Mouse (Mus musculus) midbrain, embryonic 13.5 days (tissue): Measurements from ENCODE around the gene Bicdl1. TPM values are rescaled to one million over a fixed set of nuclear protein-coding genes. Genes with fewer than 3 reads are reported as not detected.

Source experiments
- ATAC-seq: fragments of 200-750 bp; cut with Nextera tagmentation; 2 replicates; pipeline ENCODE4 v1.8.0; 2017; ENCODE audit warnings: mild to moderate bottlenecking, moderate TSS enrichment, moderate library complexity
- H3K27ac ChIP-seq: fragments of 300-500 bp; sonication (generic); 2 replicates; pipeline ENCODE4 v1.5.1; 2015; ENCODE audit warnings: inconsistent platforms, mild to moderate bottlenecking, moderate library complexity
- H3K27me3 ChIP-seq: fragments of 300-500 bp; sonication (generic); 2 replicates; pipeline ENCODE4 v1.6.1; 2015; ENCODE audit warnings: mild to moderate bottlenecking, inconsistent platforms
- H3K36me3 ChIP-seq: fragments of 300-500 bp; sonication (generic); 2 replicates; pipeline ENCODE4 v1.6.1; 2015; ENCODE audit warnings: mild to moderate bottlenecking, inconsistent platforms
- H3K4me1 ChIP-seq: fragments of 300-500 bp; sonication (generic); replicated peaks from 2 replicates; pipeline ENCODE4 v1.6.1; 2015; ENCODE audit warnings: inconsistent platforms
- H3K4me2 ChIP-seq: fragments of 300-500 bp; sonication (generic); replicated peaks from 2 replicates; pipeline ENCODE4 v1.6.1; 2015; ENCODE audit warnings: moderate library complexity, mild to moderate bottlenecking, inconsistent platforms
- H3K4me3 ChIP-seq: fragments of 300-500 bp; sonication (generic); replicated peaks from 2 replicates; pipeline ENCODE4 v1.5.1; 2015; ENCODE audit warnings: mild to moderate bottlenecking, inconsistent platforms
- H3K9ac ChIP-seq: fragments of 300-500 bp; sonication (generic); replicated peaks from 2 replicates; pipeline ENCODE4 v1.6.1; 2015; ENCODE audit warnings: mild to moderate bottlenecking, inconsistent platforms
- H3K9me3 ChIP-seq: fragments of 300-500 bp; sonication (generic); 2 replicates; pipeline ENCODE4 v1.6.1; 2016; ENCODE audit warnings: mild to moderate bottlenecking, inconsistent platforms
- WGBS: fragments of 180-500 bp; shearing (Covaris S2); methylation state at CpG from one replicate; pipeline ENCODE4 v1.1.7; 2015; 5-methylcytosine and 5-hydroxymethylcytosine counted together
- polyA plus RNA-seq: library from polyadenylated mRNA; unstranded; fragments of >200 nt; fragmentation: Nextera tagmentation; extraction: Ambion mirVana; gene quantifications from 2 replicates; pipeline ENCODE4 v1.2.1, GENCODE M21; 2015

The Bicdl1 gene
- polyA plus RNA-seq, 1 experiment from 2014 or later: 28.7 TPM

GRCm38 (mm10) chr5:115634046-115634445, 97.4 kb downstream of the Bicdl1 start:
- H3K27ac ChIP-seq: no peak overlapping the region
- no peak overlapping the region for H3K4me3 ChIP-seq
- WGBS: 96% methylated on average over 8 of the region's 8 CpGs
- ATAC-seq: no peak
- H3K4me1 ChIP-seq: peaks cover 54% of the 10 kb centered on the region
- H3K36me3 ChIP-seq: peaks cover 17% of the 10 kb centered on the region
- peak overlapping the region; percentile 82; the same call in 1 of the 2 replicates for H3K4me2 ChIP-seq
- no peaks in the 10 kb centered on the region for H3K27me3 ChIP-seq
- no peak overlapping the region for H3K9ac ChIP-seq
- no peaks in the 10 kb centered on the region for H3K9me3 ChIP-seq

- H3K4me1 ChIP-seq: peaks cover 54% of the 10 kb centered on the region
- WGBS: 43% methylated on average over 4 of the region's 4 CpGs
- H3K4me2 ChIP-seq: peak overlapping the region; percentile 82
- no peaks in the 10 kb centered on the region for H3K27me3 ChIP-seq
- peak overlapping the region; percentile 87 for H3K4me3 ChIP-seq
- ATAC-seq: no peak
- peaks cover 7% of the 10 kb centered on the region for H3K36me3 ChIP-seq
- H3K27ac ChIP-seq: no peak overlapping the region
- H3K9me3 ChIP-seq: no peaks in the 10 kb centered on the region
- peak overlapping the region; percentile 94 for H3K9ac ChIP-seq
These were observed 98.4 kb downstream of the Bicdl1 start for GRCm38 (mm10) chr5:115633060-115633459.

GRCm38 (mm10) chr5:115632358-115632714, 99.1 kb downstream of the Bicdl1 start:
- ATAC-seq: peak; percentile 16; the same call in 1 of the 2 replicates
- peak overlapping the region; percentile 94 for H3K9ac ChIP-seq

GRCm38 (mm10) chr5:115631505-115632357, 99.7 kb downstream of the Bicdl1 start, which contains the start of gene Rab35:
Gene Rab35, plus strand, starts transcription at chr5:115631908.
- Histone ChIP-seq H3K4me2 (peak within 1 kb of the TSS; percentile 82), H3K9ac (peak within 1 kb of the TSS; percentile 94), H3K27ac (peak within 1 kb of the TSS; percentile 92), H3K27me3 (no peaks in the 10 kb centered on the region), H3K9me3 (no peaks in the 10 kb centered on the region), H3K4me3 (peak within 1 kb of the TSS; percentile 87), H3K36me3 (no peaks in the 10 kb centered on the region), H3K4me1 (peaks cover 48% of the 10 kb centered on the region)
- ATAC-seq: peak; percentile 83
- WGBS: under 1% methylated on average over 63 of the region's 125 CpGs

More at GRCm38 (mm10) chr5:115632358-115632714, 99.1 kb downstream of the Bicdl1 start:
- no peaks in the 10 kb centered on the region for H3K27me3 ChIP-seq
- H3K4me2 ChIP-seq: peak overlapping the region; percentile 82
- H3K4me3 ChIP-seq: peak overlapping the region; percentile 87
- H3K4me1 ChIP-seq: peaks cover 52% of the 10 kb centered on the region
- peak overlapping the region; percentile 92 for H3K27ac ChIP-seq
- 5% methylated on average over 30 of the region's 30 CpGs for WGBS
- H3K36me3 ChIP-seq: peaks cover under 1% of the 10 kb centered on the region; the same call in 1 of the 2 replicates
- H3K9me3 ChIP-seq: no peaks in the 10 kb centered on the region

- H3K4me2 ChIP-seq: no peak overlapping the region
- H3K9ac ChIP-seq: no peak overlapping the region
- H3K36me3 ChIP-seq: no peaks in the 10 kb centered on the region
- H3K4me1 ChIP-seq: peaks cover 38% of the 10 kb centered on the region
- H3K27ac ChIP-seq: no peak overlapping the region
- 51% methylated on average over 5 of the region's 5 CpGs for WGBS
- H3K27me3 ChIP-seq: no peaks in the 10 kb centered on the region
- ATAC-seq: no peak
- peak overlapping the region; percentile 87; the same call in 1 of the 2 replicates for H3K4me3 ChIP-seq
- no peaks in the 10 kb centered on the region for H3K9me3 ChIP-seq
These were observed 101.1 kb downstream of the Bicdl1 start for GRCm38 (mm10) chr5:115630291-115630690.

GRCm38 (mm10) chr5:115629672-115630071, 101.7 kb downstream of the Bicdl1 start:
- Histone ChIP-seq H3K4me3 (no peak overlapping the region), H3K27ac (no peak overlapping the region), H3K4me2 (no peak overlapping the region), H3K36me3 (no peaks in the 10 kb centered on the region), H3K27me3 (no peaks in the 10 kb centered on the region), H3K9ac (no peak overlapping the region), H3K4me1 (peaks cover 34% of the 10 kb centered on the region), H3K9me3 (no peaks in the 10 kb centered on the region)
- no peak for ATAC-seq
- 88% methylated on average over 4 of the region's 4 CpGs for WGBS

GRCm38 (mm10) chr5:115628083-115628482, 103.3 kb downstream of the Bicdl1 start:
- no peak for ATAC-seq
- Histone ChIP-seq H3K4me1 (peaks cover 18% of the 10 kb centered on the region), H3K4me2 (no peak overlapping the region), H3K27ac (no peak overlapping the region), H3K4me3 (no peak overlapping the region), H3K9me3 (no peaks in the 10 kb centered on the region), H3K36me3 (no peaks in the 10 kb centered on the region), H3K27me3 (no peaks in the 10 kb centered on the region), H3K9ac (no peak overlapping the region)
- WGBS: 78% methylated on average over 8 of the region's 8 CpGs

- H3K4me2 ChIP-seq: no peak overlapping the region
- H3K4me3 ChIP-seq: no peak overlapping the region
- H3K4me1 ChIP-seq: peaks cover 10% of the 10 kb centered on the region
- H3K27ac ChIP-seq: no peak overlapping the region
- H3K9me3 ChIP-seq: no peaks in the 10 kb centered on the region
- 88% methylated on average over 10 of the region's 10 CpGs for WGBS
- H3K36me3 ChIP-seq: peaks cover 10% of the 10 kb centered on the region
- H3K9ac ChIP-seq: no peak overlapping the region
- no peak for ATAC-seq
- no peaks in the 10 kb centered on the region for H3K27me3 ChIP-seq
These were observed 105.1 kb downstream of the Bicdl1 start for GRCm38 (mm10) chr5:115626237-115626886.

- Histone ChIP-seq H3K4me1 (no peaks in the 10 kb centered on the region), H3K4me2 (no peak overlapping the region), H3K27ac (no peak overlapping the region), H3K4me3 (no peak overlapping the region), H3K9ac (no peak overlapping the region), H3K9me3 (no peaks in the 10 kb centered on the region), H3K27me3 (no peaks in the 10 kb centered on the region), H3K36me3 (peaks cover 35% of the 10 kb centered on the region)
- no peak for ATAC-seq
- 78% methylated on average over 9 of the region's 9 CpGs for WGBS
These were observed 107.6 kb downstream of the Bicdl1 start for GRCm38 (mm10) chr5:115623694-115624440.

- Histone ChIP-seq H3K27me3 (no peaks in the 10 kb centered on the region), H3K9me3 (no peaks in the 10 kb centered on the region), H3K27ac (no peak overlapping the region), H3K4me1 (no peaks in the 10 kb centered on the region), H3K36me3 (peaks cover 47% of the 10 kb centered on the region), H3K9ac (no peak overlapping the region), H3K4me3 (no peak overlapping the region), H3K4me2 (no peak overlapping the region)
- no peak for ATAC-seq
- WGBS: 87% methylated on average over 7 of the region's 7 CpGs
These were observed 108.7 kb downstream of the Bicdl1 start for GRCm38 (mm10) chr5:115622686-115623085.

- H3K4me3 ChIP-seq: no peak overlapping the region
- no peak overlapping the region for H3K4me2 ChIP-seq
- 95% methylated on average over 15 of the region's 15 CpGs for WGBS
- no peaks in the 10 kb centered on the region for H3K9me3 ChIP-seq
- H3K36me3 ChIP-seq: peaks cover 77% of the 10 kb centered on the region
- no peaks in the 10 kb centered on the region for H3K27me3 ChIP-seq
- H3K27ac ChIP-seq: no peak overlapping the region
- H3K9ac ChIP-seq: no peak overlapping the region
- no peak for ATAC-seq
- no peaks in the 10 kb centered on the region for H3K4me1 ChIP-seq
These were observed 111.7 kb downstream of the Bicdl1 start for GRCm38 (mm10) chr5:115619690-115620089.

GRCm38 (mm10) chr5:115614948-115615347, 116.5 kb downstream of the Bicdl1 start:
- H3K36me3 ChIP-seq: peaks cover 100% of the 10 kb centered on the region
- H3K4me3 ChIP-seq: no peak overlapping the region
- ATAC-seq: no peak
- H3K9me3 ChIP-seq: no peaks in the 10 kb centered on the region
- H3K4me1 ChIP-seq: no peaks in the 10 kb centered on the region
- no peak overlapping the region for H3K4me2 ChIP-seq
- WGBS: 86% methylated on average over 7 of the region's 7 CpGs
- no peaks in the 10 kb centered on the region for H3K27me3 ChIP-seq
- no peak overlapping the region for H3K9ac ChIP-seq
- no peak overlapping the region for H3K27ac ChIP-seq
